Mouse (Mus musculus): Measurements from ENCODE around the gene Rnf13.

- no peak for TF ChIP-seq TCF12 (IDR thresholded peaks at IDR 0.05; ENCODE audit: insufficient read depth, poor library complexity, severe bottlenecking)
- TF ChIP-seq POLR2A (IDR thresholded peaks at IDR 0.05; ENCODE audit: insufficient read length, low read depth), result peak; percentile 54
- TF ChIP-seq MAX (IDR thresholded peaks at IDR 0.05; ENCODE audit: low read depth), result no peak
- no peak for TF ChIP-seq TCF3 (IDR thresholded peaks at IDR 0.05; ENCODE audit: insufficient read length, low read depth)
- no peak for TF ChIP-seq USF1 (IDR thresholded peaks at IDR 0.05; ENCODE audit: low read depth)
- no peak for TF ChIP-seq SRF (IDR thresholded peaks at IDR 0.05; ENCODE audit: control insufficient read depth, insufficient read length, low read depth)
- no peak for TF ChIP-seq POLR2AphosphoS2 (IDR thresholded peaks at IDR 0.05; ENCODE audit: insufficient read length, low read depth)
- TF ChIP-seq E2F4 (IDR thresholded peaks at IDR 0.05; ENCODE audit: insufficient read depth), result no peak
- no peak for TF ChIP-seq CEBPB (IDR thresholded peaks at IDR 0.05; ENCODE audit: insufficient read depth, poor library complexity, severe bottlenecking)
- TF ChIP-seq MYOD1 (IDR thresholded peaks at IDR 0.05; ENCODE audit: control insufficient read depth in 1 of 3, insufficient read length in 2 of 3, low read depth in 2 of 3), result no peak
- TF ChIP-seq MYOG (IDR thresholded peaks at IDR 0.05; ENCODE audit: control insufficient read depth in 1 of 3, insufficient read depth in 1 of 3, insufficient read length in 2 of 3, low read depth in 2 of 3), result no peak
Observed at GRCm38 (mm10) chr3:57846912-57847759, 111.3 kb downstream of the Rnf13 start.

Data from myocyte (in vitro differentiated cells).